Mouse (Mus musculus) lung, embryonic 14.5 days (tissue): ENCODE measurements around the gene Pik3r2. TPM values are rescaled to one million over a fixed set of nuclear protein-coding genes. Genes with fewer than 3 reads are reported as not detected.

Experiments used
- ATAC-seq: fragments of 200-750 bp; cut with Nextera tagmentation; 2 replicates; pipeline ENCODE4 v1.8.0; 2017; ENCODE audit warnings: mild to moderate bottlenecking, moderate TSS enrichment, moderate library complexity; ENCODE audit not compliant: insufficient read depth
- DNase-seq: peaks from one replicate; pipeline ENCODE4 v3.0.0-alpha.2; 2015
- H3K27ac ChIP-seq: fragments of 300-500 bp; sonication (generic); 2 replicates; pipeline ENCODE4 v1.5.1; 2014; ENCODE audit warnings: low read depth, mild to moderate bottlenecking, moderate library complexity
- H3K27me3 ChIP-seq: fragments of 300-500 bp; sonication (generic); 2 replicates; pipeline ENCODE4 v1.6.1; 2014; ENCODE audit warnings: low read length, control low read depth; ENCODE audit not compliant: insufficient read depth
- H3K36me3 ChIP-seq: fragments of 300-500 bp; sonication (generic); 2 replicates; pipeline ENCODE4 v1.6.1; 2014; ENCODE audit warnings: control low read depth; ENCODE audit not compliant: insufficient read depth
- H3K4me1 ChIP-seq: fragments of 300-500 bp; sonication (generic); 2 replicates; pipeline ENCODE4 v1.6.1; 2014; ENCODE audit warnings: antibody characterized with exemption, control low read depth; ENCODE audit not compliant: insufficient read depth
- H3K4me2 ChIP-seq: fragments of 300-500 bp; sonication (generic); 2 replicates; pipeline ENCODE4 v1.6.1; 2014; ENCODE audit warnings: mild to moderate bottlenecking
- H3K4me3 ChIP-seq: fragments of 300-500 bp; sonication (generic); 2 replicates; pipeline ENCODE4 v1.5.1; 2014; ENCODE audit warnings: low read depth, low read length
- H3K9ac ChIP-seq: fragments of 300-500 bp; sonication (generic); 2 replicates; pipeline ENCODE4 v1.6.1; 2014
- H3K9me3 ChIP-seq: fragments of 300-500 bp; sonication (generic); 2 replicates; pipeline ENCODE4 v1.6.1; 2016; ENCODE audit warnings: low read depth, low read length, control low read depth
- CTCF ChIP-seq: IDR thresholded peaks from 2 replicates; pipeline ENCODE4 v1.5.1; 2016; ENCODE audit warnings: antibody characterized with exemption, low read depth
- WGBS: fragments of 180-500 bp; shearing (Covaris S2); extraction: QIAGEN DNeasy Blood & Tissue Kit; methylation state at CpG from one replicate; pipeline ENCODE4 v1.1.7; 2014; 5-methylcytosine and 5-hydroxymethylcytosine counted together
- polyA plus RNA-seq: library from polyadenylated mRNA; unstranded; fragments of >200 nt; fragmentation: Nextera tagmentation; extraction: Ambion mirVana; gene quantifications from 2 replicates; pipeline ENCODE4 v1.2.1, GENCODE M21; 2014

Gene Pik3r2
- polyA plus RNA-seq, 1 experiment from 2014 or later: 52.4 TPM

DNA sequence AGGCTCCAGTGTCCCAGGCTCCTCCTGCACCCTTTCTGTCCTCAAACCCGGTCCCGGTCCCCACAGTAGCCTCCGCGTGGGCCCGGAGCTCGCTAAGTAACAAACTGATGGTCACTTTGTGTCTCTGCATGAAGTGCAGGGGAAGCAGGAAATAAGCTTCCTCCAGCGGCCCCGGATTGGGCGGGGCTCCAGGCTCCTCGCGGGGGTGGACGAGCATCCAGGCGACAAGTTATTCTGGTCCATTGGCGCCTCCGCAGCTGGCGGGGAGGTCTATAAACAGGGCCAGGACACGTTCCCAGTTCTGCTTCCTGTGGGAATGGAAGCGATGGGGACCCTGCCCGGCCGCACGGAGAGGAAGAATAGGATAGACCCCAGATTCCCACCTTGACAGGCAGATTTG lies 23.4 kb downstream of the Pik3r2 start:
- Histone ChIP-seq H3K4me1 (peaks cover 22% of the 10 kb centered on the region; the same call in 1 of the 2 replicates), H3K4me2 (peak overlapping the region; percentile 52), H3K27me3 (peaks cover 12% of the 10 kb centered on the region; the same call in 1 of the 2 replicates), H3K4me3 (peak overlapping the region; percentile 1), H3K9me3 (no peaks in the 10 kb centered on the region), H3K9ac (peak overlapping the region; percentile 1; the same call in 1 of the 2 replicates), H3K27ac (peak overlapping the region; percentile 75), H3K36me3 (peaks cover 16% of the 10 kb centered on the region; the same call in 1 of the 2 replicates)
- peak; percentile 86 for DNase-seq
- ATAC-seq: no peak
- 15% methylated on average over 21 of the region's 21 CpGs for WGBS
- no peak for TF ChIP-seq CTCF

DNA sequence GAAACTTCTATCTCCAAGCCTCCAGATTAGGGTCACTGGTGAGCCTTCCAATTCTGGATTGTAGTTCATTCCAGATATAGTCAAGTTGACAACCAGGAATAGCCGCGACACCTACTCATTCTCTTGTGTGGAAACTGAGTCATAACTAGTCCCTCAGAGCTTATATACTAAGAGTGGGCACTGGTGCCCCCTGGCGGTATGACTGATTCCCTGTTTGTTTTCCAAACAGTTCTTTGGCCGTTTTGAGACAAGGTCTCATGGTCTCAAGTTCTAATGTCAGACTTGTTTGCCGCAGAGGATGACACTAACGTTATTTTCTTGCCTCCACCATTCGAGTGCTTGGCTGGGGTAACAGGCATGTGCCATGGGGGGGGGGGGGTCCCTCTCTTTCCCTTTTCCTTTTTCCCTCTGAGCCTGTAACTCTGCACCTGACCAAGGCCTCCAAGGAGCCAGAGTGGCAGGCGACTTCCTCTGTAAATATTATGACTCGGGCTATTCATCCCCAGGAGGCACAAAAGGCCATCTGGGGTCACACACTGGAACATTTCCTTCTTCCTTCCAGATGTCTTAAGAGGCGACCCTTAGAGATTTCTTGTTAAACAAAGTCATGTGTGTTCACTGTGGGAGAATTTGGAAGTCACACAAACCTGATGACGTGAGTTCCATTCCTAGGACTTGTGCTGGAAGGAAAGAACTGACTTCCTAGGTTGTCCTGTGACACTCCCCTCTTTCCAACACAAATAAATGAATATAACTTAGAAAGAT lies 24.3 kb downstream of the Pik3r2 start:
- peaks cover 19% of the 10 kb centered on the region; the same call in 1 of the 2 replicates for H3K27me3 ChIP-seq
- peak overlapping the region; percentile 52; the same call in 1 of the 2 replicates for H3K4me2 ChIP-seq
- ATAC-seq (no peak), DNase-seq (peak; percentile 88)
- no peak overlapping the region for H3K9ac ChIP-seq
- H3K4me1 ChIP-seq: peaks cover 22% of the 10 kb centered on the region; the same call in 1 of the 2 replicates
- 20% methylated on average over 11 of the region's 11 CpGs for WGBS
- H3K27ac ChIP-seq: peak overlapping the region; percentile 75
- peaks cover 6% of the 10 kb centered on the region; the same call in 1 of the 2 replicates for H3K36me3 ChIP-seq
- H3K9me3 ChIP-seq: no peaks in the 10 kb centered on the region
- peak; percentile 76 for TF ChIP-seq CTCF
- H3K4me3 ChIP-seq: no peak overlapping the region

DNA sequence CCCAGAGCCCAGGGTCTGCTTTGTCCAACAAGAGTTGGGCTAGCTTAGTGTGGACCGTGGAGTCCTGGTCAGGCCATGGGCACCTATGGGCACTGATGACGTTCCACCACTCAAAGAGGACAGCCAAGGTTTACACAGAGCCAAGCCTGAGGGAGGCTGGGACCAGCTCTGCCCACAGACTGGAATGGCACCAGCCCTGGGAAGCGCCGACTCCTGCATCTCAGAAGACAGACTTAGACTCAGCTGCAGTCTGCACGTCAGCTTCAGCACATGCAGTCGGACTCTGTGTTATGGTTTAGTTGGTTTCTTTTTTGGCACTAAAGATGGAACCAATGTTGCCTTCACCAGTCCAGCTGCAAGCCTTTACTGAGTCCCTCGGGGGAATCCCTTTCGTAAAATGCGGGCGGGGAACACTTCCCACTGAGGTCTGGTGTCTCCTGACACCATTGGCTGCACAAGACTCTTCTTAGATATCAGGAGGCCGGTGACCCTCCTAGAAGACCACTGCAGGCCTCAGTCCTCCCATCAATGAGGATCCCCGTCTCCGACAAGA lies 26.3 kb downstream of the Pik3r2 start:
- no peaks in the 10 kb centered on the region for H3K36me3 ChIP-seq
- no peak for TF ChIP-seq CTCF
- H3K4me2 ChIP-seq: no peak overlapping the region
- no peak overlapping the region for H3K9ac ChIP-seq
- no peaks in the 10 kb centered on the region for H3K9me3 ChIP-seq
- 77% methylated on average over 13 of the region's 13 CpGs for WGBS
- peaks cover 17% of the 10 kb centered on the region; the same call in 1 of the 2 replicates for H3K4me1 ChIP-seq
- ATAC-seq: no peak
- H3K27me3 ChIP-seq: peaks cover 39% of the 10 kb centered on the region
- H3K4me3 ChIP-seq: no peak overlapping the region
- H3K27ac ChIP-seq: no peak overlapping the region
- no peak for DNase-seq

DNA sequence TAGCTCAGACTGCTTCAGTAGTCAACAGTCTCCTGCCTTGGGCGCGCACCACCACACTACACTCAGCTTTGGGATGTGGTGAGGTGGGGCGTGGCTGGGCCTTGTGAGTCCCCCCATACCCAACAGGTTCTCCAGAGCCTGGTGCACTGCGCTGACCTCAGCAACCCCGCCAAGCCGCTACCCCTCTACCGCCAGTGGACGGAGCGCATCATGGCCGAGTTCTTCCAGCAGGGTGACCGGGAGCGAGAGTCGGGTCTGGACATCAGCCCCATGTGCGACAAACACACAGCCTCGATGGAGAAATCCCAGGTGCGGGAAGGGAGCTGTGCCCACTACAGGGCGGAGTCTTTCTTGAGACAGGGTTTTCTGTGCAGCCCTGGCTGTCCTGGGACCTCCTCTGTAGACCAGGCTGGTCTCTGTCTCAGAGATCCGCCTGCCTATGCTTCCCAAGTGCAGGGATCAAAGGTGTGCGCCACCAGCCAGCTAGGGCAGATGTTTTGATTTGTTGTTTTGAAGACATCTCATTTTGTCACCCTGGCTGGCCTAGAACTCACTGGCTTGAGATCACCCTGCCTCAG lies 27.3 kb downstream of the Pik3r2 start:
- ATAC-seq: no peak
- peaks cover 15% of the 10 kb centered on the region; the same call in 1 of the 2 replicates for H3K4me1 ChIP-seq
- H3K27ac ChIP-seq: no peak overlapping the region
- no peaks in the 10 kb centered on the region for H3K9me3 ChIP-seq
- no peaks in the 10 kb centered on the region for H3K36me3 ChIP-seq
- no peak overlapping the region for H3K4me3 ChIP-seq
- DNase-seq: no peak
- H3K9ac ChIP-seq: no peak overlapping the region
- 69% methylated on average over 19 of the region's 19 CpGs for WGBS
- H3K4me2 ChIP-seq: no peak overlapping the region
- no peak for TF ChIP-seq CTCF
- H3K27me3 ChIP-seq: peaks cover 49% of the 10 kb centered on the region

- Histone ChIP-seq H3K36me3 (no peaks in the 10 kb centered on the region), H3K9ac (no peak overlapping the region), H3K4me2 (no peak overlapping the region), H3K27me3 (peaks cover 57% of the 10 kb centered on the region), H3K4me1 (peaks cover 9% of the 10 kb centered on the region; the same call in 1 of the 2 replicates), H3K27ac (no peak overlapping the region), H3K9me3 (no peaks in the 10 kb centered on the region), H3K4me3 (no peak overlapping the region)
- no peak for TF ChIP-seq CTCF
- no peak for DNase-seq
- no peak for ATAC-seq
- 81% methylated on average over 23 of the region's 23 CpGs for WGBS
Observed at GRCm38 (mm10) chr8:70748246-70749096, 28.0 kb downstream of the Pik3r2 start.

DNA sequence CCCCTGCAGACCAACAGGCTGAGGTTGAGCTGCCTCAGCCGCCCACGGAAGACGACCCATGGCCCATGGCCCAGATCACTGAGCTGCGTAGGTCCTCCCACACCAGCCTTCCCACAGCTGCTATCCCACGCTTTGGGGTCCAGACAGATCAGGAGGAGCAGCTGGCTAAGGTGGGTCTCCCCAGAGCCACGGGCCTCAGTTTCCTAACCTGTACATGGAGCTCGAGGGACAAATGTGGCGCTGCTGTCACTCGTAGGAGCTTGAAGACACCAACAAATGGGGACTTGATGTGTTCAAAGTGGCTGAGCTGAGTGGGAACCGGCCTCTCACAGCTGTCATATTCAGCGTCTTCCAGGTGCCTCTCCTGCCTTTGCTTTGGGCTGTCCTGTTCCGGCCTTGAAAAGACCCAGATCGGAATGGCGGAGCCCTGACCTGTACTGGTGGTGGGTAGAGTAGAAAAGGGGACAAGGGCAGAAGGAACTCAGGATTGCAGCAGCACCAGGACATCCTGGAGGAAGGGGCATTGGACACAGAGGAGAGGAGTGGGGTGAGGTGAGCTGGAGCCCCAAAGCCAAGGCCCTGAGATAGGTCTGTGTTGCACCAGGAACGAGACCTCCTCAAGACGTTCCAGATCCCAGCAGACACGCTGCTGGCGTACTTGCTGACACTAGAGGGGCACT lies 29.2 kb downstream of the Pik3r2 start:
- no peak for DNase-seq
- H3K4me1 ChIP-seq: 0 out of 2 replicates have a peak, but pooled peaks cover under 1% of the 10 kb centered on the region
- no peak overlapping the region for H3K4me2 ChIP-seq
- no peak for TF ChIP-seq CTCF
- no peaks in the 10 kb centered on the region for H3K36me3 ChIP-seq
- no peaks in the 10 kb centered on the region for H3K9me3 ChIP-seq
- peaks cover 68% of the 10 kb centered on the region for H3K27me3 ChIP-seq
- ATAC-seq: no peak
- no peak overlapping the region for H3K4me3 ChIP-seq
- no peak overlapping the region for H3K9ac ChIP-seq
- no peak overlapping the region for H3K27ac ChIP-seq
- WGBS: 76% methylated on average over 18 of the region's 18 CpGs
